Mouse (Mus musculus): ENCODE data around the gene Rps6kc1. TPM values are rescaled to one million over a fixed set of nuclear protein-coding genes. Genes with fewer than 3 reads are reported as not detected.

Gene Rps6kc1
- polyA plus RNA-seq, 1 experiment: 36.2 TPM

DNA sequence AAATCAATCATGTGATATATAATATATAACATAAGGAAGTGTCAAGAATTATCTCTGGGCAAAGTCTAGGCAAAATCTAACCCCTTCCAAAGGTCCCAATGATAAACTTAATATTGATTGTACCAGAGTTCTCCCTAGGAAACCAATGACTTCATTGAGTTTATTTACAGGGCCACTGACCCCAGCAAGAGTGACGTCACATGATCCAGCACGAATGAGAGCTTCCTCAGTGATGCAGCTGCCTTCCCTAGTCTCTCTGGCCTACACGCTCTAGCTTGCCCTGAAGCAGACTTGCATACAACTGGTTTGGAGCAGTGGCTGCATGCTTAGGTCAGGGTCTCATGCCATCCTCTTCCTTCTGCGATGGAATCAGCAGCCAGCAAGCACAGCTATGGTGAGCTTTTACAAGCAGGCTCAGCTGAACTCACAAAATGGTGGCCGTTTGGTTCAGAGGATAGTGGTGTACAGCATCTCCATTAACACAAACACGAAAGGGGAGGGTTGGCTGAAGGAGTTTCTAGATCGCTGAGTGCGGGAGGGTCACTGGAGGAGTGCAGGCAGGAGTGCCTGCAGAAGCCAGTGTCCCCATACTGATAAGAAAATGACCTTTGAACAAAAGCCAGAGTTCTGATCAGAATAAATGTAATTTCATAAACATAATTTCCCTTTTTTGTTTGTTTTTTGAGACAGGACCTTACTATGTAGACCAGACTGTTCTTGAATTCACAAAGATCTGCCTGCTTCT, 8.3 kb upstream of the Rps6kc1 start:
- TF ChIP-seq GATA1 (IDR thresholded peaks at IDR 0.05; ENCODE audit: low read length): no peak

- TF ChIP-seq GATA1 (IDR thresholded peaks at IDR 0.05; ENCODE audit: low read length): no peak
These were observed 7.4 kb upstream of the Rps6kc1 start for GRCm38 (mm10) chr1:190918938-190919337.

DNA sequence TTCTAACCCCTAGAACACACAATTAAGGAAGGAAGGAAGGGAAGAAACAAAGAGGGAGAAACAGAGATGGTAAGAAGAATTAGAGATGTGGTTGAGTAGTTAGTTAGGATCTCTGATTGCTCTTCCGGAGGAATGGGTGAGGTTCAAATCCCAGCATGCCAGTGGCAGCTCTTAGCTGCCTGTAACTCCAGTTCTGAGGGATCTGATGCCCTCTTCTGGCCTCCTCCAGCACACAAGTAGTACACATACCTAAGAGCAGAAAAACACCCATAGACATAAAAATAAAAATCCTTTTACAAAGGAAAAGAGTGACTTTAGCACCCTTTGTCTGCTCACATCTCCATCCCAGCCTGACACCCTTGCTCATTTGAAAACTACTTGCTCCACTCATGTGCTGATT, 1.1 kb upstream of the Rps6kc1 start:
- TF ChIP-seq GATA1 (IDR thresholded peaks at IDR 0.05; ENCODE audit: low read length): no peak

GRCm38 (mm10) chr1:190910836-190911235, 734 bp downstream of the Rps6kc1 start:
- TF ChIP-seq GATA1 (IDR thresholded peaks at IDR 0.05; ENCODE audit: low read length): no peak

- TF ChIP-seq GATA1 (IDR thresholded peaks at IDR 0.05; ENCODE audit: low read length): no peak
These were observed 6.9 kb downstream of the Rps6kc1 start for GRCm38 (mm10) chr1:190904714-190905113.

DNA sequence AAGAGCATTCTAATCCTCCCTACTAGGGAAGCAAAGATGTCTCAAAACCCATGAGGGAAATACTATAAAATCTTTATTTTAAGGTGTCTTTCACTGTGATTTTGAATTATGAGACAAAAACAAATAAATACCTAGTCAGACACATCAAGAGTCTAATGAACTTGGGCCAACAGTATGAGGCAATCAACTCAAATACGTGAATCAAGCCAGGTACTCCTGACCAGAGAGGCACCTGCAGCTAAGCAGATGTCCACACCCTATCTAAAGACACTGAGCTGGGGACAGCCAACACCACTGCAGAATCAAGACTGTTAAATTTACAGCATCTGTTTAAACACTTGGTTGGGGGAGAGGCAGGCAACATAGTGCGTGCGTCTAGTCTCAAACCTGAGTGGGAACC, 7.4 kb downstream of the Rps6kc1 start:
- TF ChIP-seq GATA1 (IDR thresholded peaks at IDR 0.05; ENCODE audit: low read length): no peak

- TF ChIP-seq GATA1 (IDR thresholded peaks at IDR 0.05; ENCODE audit: low read length): no peak
These were observed 10.5 kb downstream of the Rps6kc1 start for GRCm38 (mm10) chr1:190901082-190901481.

DNA sequence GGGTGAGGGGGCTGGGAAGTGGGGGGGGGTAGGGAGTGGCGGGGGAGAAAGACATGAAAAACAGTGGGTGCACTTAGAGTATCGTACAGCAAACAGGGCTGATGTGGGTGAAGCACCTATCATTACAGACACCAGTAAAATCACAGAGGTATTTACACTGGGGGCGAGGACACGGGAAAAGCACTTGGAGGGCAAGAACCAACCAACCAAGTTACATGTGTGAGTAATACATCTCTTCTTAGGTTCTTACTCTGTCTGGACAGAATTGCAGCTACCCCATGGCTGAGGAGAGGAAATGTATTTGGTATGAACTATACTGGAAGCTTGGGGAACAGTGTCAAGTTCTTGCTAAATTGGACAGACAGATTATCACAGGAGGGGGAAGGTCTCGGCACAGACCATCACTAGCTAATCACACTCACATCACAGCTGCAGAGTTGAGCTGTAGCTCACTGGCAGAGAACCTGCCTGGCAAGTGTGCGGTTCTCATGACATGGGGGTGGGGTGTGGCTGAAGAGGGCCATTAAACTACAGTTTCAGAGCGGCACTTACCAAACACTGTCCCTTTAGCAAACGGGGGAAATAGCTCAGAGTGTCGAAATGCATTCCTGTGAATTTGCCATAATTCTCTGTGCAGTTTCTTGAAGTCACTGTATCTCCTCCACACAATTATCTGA, 12.5 kb downstream of the Rps6kc1 start:
- no peak for TF ChIP-seq GATA1 (IDR thresholded peaks at IDR 0.05; ENCODE audit: low read length)

DNA sequence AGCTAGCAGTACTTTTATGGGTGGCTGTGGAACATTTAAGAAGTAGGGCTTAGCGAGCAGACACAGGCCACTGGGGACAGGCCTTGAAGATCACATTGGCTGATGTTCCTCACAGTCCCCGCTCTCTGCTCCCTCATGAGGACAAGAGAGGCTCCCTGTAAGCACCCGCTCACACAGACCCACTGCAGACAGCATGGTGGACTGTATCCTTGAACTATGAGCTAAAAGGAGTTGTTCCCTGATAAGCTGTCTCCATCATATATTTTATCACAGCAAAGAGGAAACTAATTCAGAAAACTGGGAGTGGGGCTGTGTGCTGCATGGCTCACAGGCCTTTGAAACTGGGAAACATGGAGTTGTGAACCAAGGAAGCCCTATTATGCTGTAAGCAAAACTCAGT, 13.4 kb downstream of the Rps6kc1 start:
- no peak for TF ChIP-seq GATA1 (IDR thresholded peaks at IDR 0.05; ENCODE audit: low read length)

DNA sequence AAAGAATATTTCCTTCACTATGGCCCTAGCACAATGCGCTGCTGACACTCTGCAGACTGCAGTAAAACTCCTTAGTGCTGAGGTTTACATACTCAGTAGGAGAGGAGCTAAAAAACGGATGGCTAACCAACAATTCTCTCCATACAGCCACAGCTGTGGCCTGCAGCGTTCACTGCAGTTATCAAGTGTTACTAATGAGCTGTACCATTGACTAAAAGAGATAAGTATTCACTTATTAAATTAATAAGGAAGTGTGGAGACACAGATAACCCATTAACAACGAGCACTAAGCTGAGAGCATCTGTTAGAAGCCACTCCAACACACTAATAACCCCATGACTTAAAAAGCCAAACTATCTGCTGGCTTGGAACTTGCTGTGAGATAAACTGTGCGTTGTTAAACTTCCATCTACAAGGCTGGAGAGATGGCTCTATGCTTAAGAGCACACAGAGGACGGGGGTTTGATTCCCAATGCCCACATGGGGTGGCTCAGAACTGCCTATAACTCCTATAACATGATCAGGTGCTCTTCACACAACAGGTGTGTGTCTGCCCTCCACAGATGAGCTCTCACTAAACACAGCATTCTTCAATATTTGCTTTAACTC, 17.9 kb downstream of the Rps6kc1 start:
- TF ChIP-seq GATA1 (IDR thresholded peaks at IDR 0.05; ENCODE audit: low read length): peak; percentile 63

DNA sequence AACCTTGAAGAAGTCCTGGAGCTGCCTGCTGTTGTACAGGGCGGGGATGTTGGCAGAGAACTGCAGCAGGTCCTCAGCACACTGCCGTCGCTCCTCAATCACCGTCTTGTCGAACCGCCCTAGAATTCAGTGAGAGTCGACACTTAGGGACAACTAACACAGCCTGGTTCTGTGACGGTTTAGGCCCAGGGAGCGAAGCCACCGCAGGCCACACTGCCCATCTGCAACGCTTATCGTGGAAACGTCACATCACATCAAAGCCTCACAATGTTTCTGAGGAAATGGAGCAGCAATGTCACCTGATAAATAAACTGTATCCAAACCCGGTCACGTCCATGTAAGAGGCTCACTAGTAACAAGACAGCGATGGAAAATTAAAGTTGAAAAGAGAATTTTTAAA, 22.9 kb downstream of the Rps6kc1 start:
- TF ChIP-seq GATA1 (IDR thresholded peaks at IDR 0.05; ENCODE audit: low read length): no peak

DNA sequence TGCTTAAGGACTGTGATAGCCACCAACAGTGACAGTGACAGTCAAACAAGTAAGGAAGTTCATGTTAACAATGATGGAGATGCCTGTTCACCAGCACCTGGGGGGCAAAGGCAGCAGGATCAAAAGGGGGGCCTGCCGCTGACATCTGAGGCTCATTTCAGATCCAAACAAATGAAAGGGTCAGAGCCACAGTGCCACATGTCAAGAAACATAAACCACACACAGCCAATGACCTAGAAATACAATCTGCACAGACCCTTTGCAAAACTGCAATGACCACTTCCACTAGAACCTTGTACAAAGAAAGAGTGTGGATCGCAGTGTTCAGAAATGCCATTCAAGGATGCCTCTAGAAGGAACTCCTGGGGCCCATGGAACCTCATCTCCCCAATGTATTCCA, 23.5 kb downstream of the Rps6kc1 start:
- no peak for TF ChIP-seq GATA1 (IDR thresholded peaks at IDR 0.05; ENCODE audit: low read length)

GRCm38 (mm10) chr1:190886014-190886413, 25.6 kb downstream of the Rps6kc1 start:
- no peak for TF ChIP-seq GATA1 (IDR thresholded peaks at IDR 0.05; ENCODE audit: low read length)

DNA sequence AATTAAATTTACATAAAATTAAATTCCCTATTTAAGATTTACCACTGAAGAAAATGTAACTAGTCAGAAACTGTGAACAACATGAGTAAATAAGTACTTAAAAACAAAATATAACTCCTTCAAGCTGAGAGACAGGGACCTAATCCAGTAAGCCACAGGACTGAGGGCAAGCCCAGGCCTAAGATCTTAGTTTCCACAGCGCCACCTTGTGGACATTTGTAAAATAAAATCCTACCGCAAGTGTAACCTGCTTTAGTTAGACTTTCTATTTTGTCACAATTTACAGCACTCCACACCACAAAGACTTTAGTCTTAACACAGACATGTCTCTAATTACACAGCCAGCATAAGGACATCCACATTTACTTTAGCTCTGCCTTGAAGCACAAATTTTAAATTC, 30.1 kb downstream of the Rps6kc1 start:
- no peak for TF ChIP-seq GATA1 (IDR thresholded peaks at IDR 0.05; ENCODE audit: low read length)

DNA sequence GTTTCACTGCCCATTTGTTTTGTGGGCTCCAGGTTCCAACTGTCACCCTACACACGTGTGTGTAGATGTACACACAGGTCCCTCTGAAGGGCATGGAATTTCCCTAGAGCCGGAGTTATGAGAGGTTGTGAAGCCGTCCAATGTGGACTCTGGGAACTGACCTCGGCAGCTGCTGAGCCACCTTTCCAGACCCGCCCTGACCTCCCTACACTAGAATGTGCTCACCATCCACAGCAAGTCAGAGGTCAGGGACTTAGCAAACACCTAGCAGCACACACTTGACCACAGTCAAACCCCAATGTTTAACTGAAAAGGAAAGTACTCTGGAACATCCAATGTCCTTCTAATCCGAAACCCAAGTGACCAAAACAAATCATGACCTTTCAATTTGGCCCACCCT, 30.9 kb downstream of the Rps6kc1 start:
- TF ChIP-seq GATA1 (IDR thresholded peaks at IDR 0.05; ENCODE audit: low read length): no peak

GRCm38 (mm10) chr1:190875751-190876150, 35.8 kb downstream of the Rps6kc1 start:
- TF ChIP-seq GATA1 (IDR thresholded peaks at IDR 0.05; ENCODE audit: low read length): no peak

DNA sequence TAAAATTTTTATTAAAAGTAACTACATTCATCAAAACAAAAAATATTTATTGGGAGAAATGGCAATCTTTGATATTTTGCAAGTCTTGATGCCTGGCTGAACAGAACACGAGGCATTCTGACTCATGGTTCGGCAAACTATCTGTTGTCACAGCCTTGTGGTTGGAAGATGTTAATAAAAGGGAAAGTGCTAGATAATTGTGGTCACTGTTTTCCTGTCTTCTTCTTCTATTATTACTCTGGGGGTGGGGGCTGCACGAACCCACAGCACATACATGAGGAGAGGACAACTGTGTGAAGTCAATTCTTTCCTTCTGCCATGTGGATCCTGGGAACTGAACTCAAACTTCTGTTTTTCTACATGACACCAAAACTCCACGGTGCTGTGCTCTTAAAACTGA, 36.5 kb downstream of the Rps6kc1 start:
- no peak for TF ChIP-seq GATA1 (IDR thresholded peaks at IDR 0.05; ENCODE audit: low read length)
